Mouse (Mus musculus) cortical plate, adult 2 months (tissue): ENCODE data around the gene Olfr996.

Experiments used
- CTCF ChIP-seq: fragments of 200-500 bp; IDR thresholded peaks from 2 replicates; pipeline ENCODE4 v1.5.1; 2011; ENCODE audit warnings: mild to moderate bottlenecking, control low read depth, low read length; ENCODE audit not compliant: insufficient read depth; ENCODE audit errors: extremely low read depth
- POLR2A ChIP-seq: fragments of 200-500 bp; IDR thresholded peaks from 2 replicates; pipeline ENCODE4 v1.6.1; 2011; ENCODE audit warnings: mild to moderate bottlenecking, low read length, control low read depth; ENCODE audit not compliant: insufficient read depth; ENCODE audit errors: extremely low read depth

DNA sequence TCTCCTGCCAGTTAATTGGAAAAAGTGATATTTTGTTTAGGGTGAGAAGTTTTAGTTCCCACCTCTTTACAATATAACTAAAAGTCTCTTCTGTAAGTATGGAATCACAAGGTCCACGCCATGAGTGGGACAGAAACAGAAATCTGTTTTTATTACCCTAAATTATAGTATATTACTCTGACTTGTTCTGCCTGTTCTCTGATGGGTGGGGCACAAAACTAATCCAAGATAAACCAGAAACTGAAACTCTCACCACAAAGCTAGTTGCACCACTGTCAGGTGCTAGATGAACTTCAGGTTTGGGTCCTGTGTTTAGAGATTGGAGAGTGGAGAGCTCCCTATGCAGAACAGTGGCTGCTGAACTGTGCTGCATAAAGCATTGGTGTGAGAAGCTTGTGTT, 45.1 kb upstream of the Olfr996 start:
- TF ChIP-seq POLR2A (no peak), CTCF (no peak)
